Mouse (Mus musculus): ENCODE data around the gene Tarbp2. TPM values are rescaled to one million over a fixed set of nuclear protein-coding genes. Genes with fewer than 3 reads are reported as not detected.
A peak's percentile ranks its signal among the peaks of the same experiment; 100 is the strongest.

The Tarbp2 gene
- polyA plus RNA-seq, 1 experiment, result 47.5 TPM

GRCm38 (mm10) chr15:102521480-102521879 is 3.5 kb downstream of the Tarbp2 start:
- H3K9me3 ChIP-seq (replicated peaks; ENCODE audit: control insufficient read depth, insufficient read depth, low read length, poor library complexity, severe bottlenecking), result no peaks in the 10 kb centered on the region
- no peaks in the 10 kb centered on the region for H3K27me3 ChIP-seq (ENCODE audit: control insufficient read depth, insufficient read depth, low read length, poor library complexity, severe bottlenecking)
- H3K36me3 ChIP-seq (ENCODE audit: control insufficient read depth, insufficient read depth, low read length, poor library complexity, severe bottlenecking), result peaks cover 7% of the 10 kb centered on the region; the same call in 1 of the 2 replicates
- no peaks in the 10 kb centered on the region for H3K4me1 ChIP-seq (ENCODE audit: control insufficient read depth, insufficient read depth, low read length)
- no peak overlapping the region for H3K4me3 ChIP-seq (ENCODE audit: low read depth, low read length)
- TF ChIP-seq POLR2A (IDR thresholded peaks at IDR 0.05; ENCODE audit: insufficient read depth, low read length), result no peak
- TF ChIP-seq CTCF (IDR thresholded peaks at IDR 0.05; ENCODE audit: low read depth, low read length), result no peak
- no peak for TF ChIP-seq EP300 (IDR thresholded peaks at IDR 0.05; ENCODE audit: insufficient read depth, low read depth, low read length)
- H3K9ac ChIP-seq (ENCODE audit: low read depth, poor library complexity, severe bottlenecking), result no peak overlapping the region
- no peak overlapping the region for H3K27ac ChIP-seq (ENCODE audit: insufficient read depth, low read length)

- Histone ChIP-seq H3K9ac (ENCODE audit: low read depth, poor library complexity, severe bottlenecking) (no peak within 1 kb of the TSS), H3K27ac (ENCODE audit: insufficient read depth, low read length) (no peak within 1 kb of the TSS), H3K27me3 (ENCODE audit: control insufficient read depth, insufficient read depth, low read length, poor library complexity, severe bottlenecking) (no peaks in the 10 kb centered on the region), H3K4me3 (ENCODE audit: low read depth, low read length) (no peak within 1 kb of the TSS), H3K36me3 (ENCODE audit: control insufficient read depth, insufficient read depth, low read length, poor library complexity, severe bottlenecking) (peaks cover 7% of the 10 kb centered on the region; the same call in 1 of the 2 replicates), H3K4me1 (ENCODE audit: control insufficient read depth, insufficient read depth, low read length) (no peaks in the 10 kb centered on the region), H3K9me3 (replicated peaks; ENCODE audit: control insufficient read depth, insufficient read depth, low read length, poor library complexity, severe bottlenecking) (no peaks in the 10 kb centered on the region)
- peak; percentile 96 for TF ChIP-seq CTCF (IDR thresholded peaks at IDR 0.05; ENCODE audit: low read depth, low read length)
- no peak for TF ChIP-seq POLR2A (IDR thresholded peaks at IDR 0.05; ENCODE audit: insufficient read depth, low read length)
- TF ChIP-seq EP300 (IDR thresholded peaks at IDR 0.05; ENCODE audit: insufficient read depth, low read depth, low read length), result no peak
Observed at GRCm38 (mm10) chr15:102524892-102525485, 7.0 kb downstream of the Tarbp2 start, which contains the start of gene Npff. TSS of gene Npff (minus strand) at chr15:102524942.

- Histone ChIP-seq H3K4me1 (ENCODE audit: control insufficient read depth, insufficient read depth, low read length) (no peaks in the 10 kb centered on the region), H3K27me3 (ENCODE audit: control insufficient read depth, insufficient read depth, low read length, poor library complexity, severe bottlenecking) (no peaks in the 10 kb centered on the region), H3K27ac (ENCODE audit: insufficient read depth, low read length) (no peak overlapping the region), H3K4me3 (ENCODE audit: low read depth, low read length) (no peak overlapping the region), H3K9me3 (replicated peaks; ENCODE audit: control insufficient read depth, insufficient read depth, low read length, poor library complexity, severe bottlenecking) (no peaks in the 10 kb centered on the region), H3K36me3 (ENCODE audit: control insufficient read depth, insufficient read depth, low read length, poor library complexity, severe bottlenecking) (peaks cover 7% of the 10 kb centered on the region; the same call in 1 of the 2 replicates), H3K9ac (ENCODE audit: low read depth, poor library complexity, severe bottlenecking) (no peak overlapping the region)
- TF ChIP-seq CTCF (IDR thresholded peaks at IDR 0.05; ENCODE audit: low read depth, low read length) (no peak), POLR2A (IDR thresholded peaks at IDR 0.05; ENCODE audit: insufficient read depth, low read length) (no peak), EP300 (IDR thresholded peaks at IDR 0.05; ENCODE audit: insufficient read depth, low read depth, low read length) (no peak)
Observed at GRCm38 (mm10) chr15:102526111-102527002, 8.4 kb downstream of the Tarbp2 start.

- Histone ChIP-seq H3K4me3 (ENCODE audit: low read depth, low read length) (no peak overlapping the region), H3K4me1 (ENCODE audit: control insufficient read depth, insufficient read depth, low read length) (no peaks in the 10 kb centered on the region), H3K36me3 (ENCODE audit: control insufficient read depth, insufficient read depth, low read length, poor library complexity, severe bottlenecking) (peaks cover 3% of the 10 kb centered on the region; the same call in 1 of the 2 replicates), H3K27ac (ENCODE audit: insufficient read depth, low read length) (no peak overlapping the region), H3K27me3 (ENCODE audit: control insufficient read depth, insufficient read depth, low read length, poor library complexity, severe bottlenecking) (no peaks in the 10 kb centered on the region), H3K9me3 (replicated peaks; ENCODE audit: control insufficient read depth, insufficient read depth, low read length, poor library complexity, severe bottlenecking) (no peaks in the 10 kb centered on the region), H3K9ac (ENCODE audit: low read depth, poor library complexity, severe bottlenecking) (no peak overlapping the region)
- TF ChIP-seq CTCF (IDR thresholded peaks at IDR 0.05; ENCODE audit: low read depth, low read length) (peak; percentile 73), EP300 (IDR thresholded peaks at IDR 0.05; ENCODE audit: insufficient read depth, low read depth, low read length) (no peak)
Observed at GRCm38 (mm10) chr15:102527936-102528335, 9.9 kb downstream of the Tarbp2 start.

GRCm38 (mm10) chr15:102528396-102528795 is 10.4 kb downstream of the Tarbp2 start:
- H3K27ac ChIP-seq (ENCODE audit: insufficient read depth, low read length), result no peak overlapping the region
- no peaks in the 10 kb centered on the region for H3K9me3 ChIP-seq (replicated peaks; ENCODE audit: control insufficient read depth, insufficient read depth, low read length, poor library complexity, severe bottlenecking)
- H3K9ac ChIP-seq (ENCODE audit: low read depth, poor library complexity, severe bottlenecking), result no peak overlapping the region
- peaks cover 3% of the 10 kb centered on the region; the same call in 1 of the 2 replicates for H3K36me3 ChIP-seq (ENCODE audit: control insufficient read depth, insufficient read depth, low read length, poor library complexity, severe bottlenecking)
- no peaks in the 10 kb centered on the region for H3K27me3 ChIP-seq (ENCODE audit: control insufficient read depth, insufficient read depth, low read length, poor library complexity, severe bottlenecking)
- TF ChIP-seq CTCF (IDR thresholded peaks at IDR 0.05; ENCODE audit: low read depth, low read length), result no peak
- no peak for TF ChIP-seq POLR2A (IDR thresholded peaks at IDR 0.05; ENCODE audit: insufficient read depth, low read length)
- TF ChIP-seq EP300 (IDR thresholded peaks at IDR 0.05; ENCODE audit: insufficient read depth, low read depth, low read length), result no peak
- H3K4me1 ChIP-seq (ENCODE audit: control insufficient read depth, insufficient read depth, low read length), result no peaks in the 10 kb centered on the region
- H3K4me3 ChIP-seq (ENCODE audit: low read depth, low read length), result no peak overlapping the region

GRCm38 (mm10) chr15:102530566-102530965 is 12.6 kb downstream of the Tarbp2 start:
- Histone ChIP-seq H3K36me3 (ENCODE audit: control insufficient read depth, insufficient read depth, low read length, poor library complexity, severe bottlenecking) (no peaks in the 10 kb centered on the region; the same call in none of the 2 replicates), H3K9me3 (replicated peaks; ENCODE audit: control insufficient read depth, insufficient read depth, low read length, poor library complexity, severe bottlenecking) (no peaks in the 10 kb centered on the region)
- TF ChIP-seq EP300 (IDR thresholded peaks at IDR 0.05; ENCODE audit: insufficient read depth, low read depth, low read length) (no peak), POLR2A (IDR thresholded peaks at IDR 0.05; ENCODE audit: insufficient read depth, low read length) (no peak), CTCF (IDR thresholded peaks at IDR 0.05; ENCODE audit: low read depth, low read length) (no peak)

More at GRCm38 (mm10) chr15:102530566-102530965, 12.6 kb downstream of the Tarbp2 start:
- Histone ChIP-seq H3K4me3 (ENCODE audit: low read depth, low read length) (no peak overlapping the region), H3K9ac (ENCODE audit: low read depth, poor library complexity, severe bottlenecking) (no peak overlapping the region), H3K4me1 (ENCODE audit: control insufficient read depth, insufficient read depth, low read length) (no peaks in the 10 kb centered on the region), H3K27me3 (ENCODE audit: control insufficient read depth, insufficient read depth, low read length, poor library complexity, severe bottlenecking) (no peaks in the 10 kb centered on the region), H3K27ac (ENCODE audit: insufficient read depth, low read length) (no peak overlapping the region)
